Mouse (Mus musculus) effector memory CD4-positive, alpha-beta T cell, adult 7 months (primary cell): Measurements from ENCODE around the gene Gm9125. TPM values are rescaled to one million over a fixed set of nuclear protein-coding genes. Genes with fewer than 3 reads are reported as not detected.

Source experiments
- polyA plus RNA-seq: library from polyadenylated mRNA; unstranded; fragments of 100-300 nt; shearing (Covaris generic); gene quantifications from one replicate; pipeline ENCODE4 v1.2.1, GENCODE M21; 2017

Gm9125 gene
- not detected for polyA plus RNA-seq

DNA sequence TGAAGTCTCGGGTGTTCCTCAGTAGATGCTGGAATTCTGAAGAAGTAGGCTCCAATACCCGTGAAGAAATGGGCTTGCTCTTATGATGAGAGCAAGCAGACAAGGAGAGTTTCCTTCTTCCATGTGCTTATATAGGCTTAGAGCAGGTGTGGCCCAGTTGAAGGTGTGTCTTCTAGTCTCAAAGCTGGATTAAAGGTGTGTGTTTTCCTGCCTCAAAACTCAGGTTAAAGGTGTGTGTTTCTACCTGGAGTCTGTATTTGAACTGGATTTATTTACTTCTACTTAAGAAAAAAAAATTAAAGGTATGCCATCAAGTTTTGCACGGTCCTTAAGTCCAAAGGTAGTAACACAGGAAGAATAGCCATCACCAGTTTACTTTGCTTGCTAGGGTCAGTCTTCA is at the start of gene Gm9125:
Gene Gm9125, minus strand, starts transcription at position 101 of the 400 bp plus-strand sequence.

GRCm38 (mm10) chr3:94072544-94072943 is 17.9 kb upstream of the Gm9125 start, which contains the start of gene Gm10697:
Gene Gm10697 (minus strand): TSS chr3:94072644.

Other genes starting within 250 kb of the Gm9125 start
- not detected for gene Tdpoz3, start 228.9 kb downstream of the Gm9125 start, polyA plus RNA-seq
- not detected for gene Gm9117, start 111.3 kb downstream of the Gm9125 start, polyA plus RNA-seq
- not detected for gene Tdpoz5, start 93.6 kb downstream of the Gm9125 start, polyA plus RNA-seq
- gene Gm10697, start 17.8 kb upstream of the Gm9125 start, polyA plus RNA-seq: not detected
- not detected for gene Gm10696, start 123.3 kb upstream of the Gm9125 start, polyA plus RNA-seq
- not detected for gene Gm5286, start 141.8 kb upstream of the Gm9125 start, polyA plus RNA-seq
- not detected for gene Gm4778, start 209.2 kb upstream of the Gm9125 start, polyA plus RNA-seq